Mouse (Mus musculus): Measurements from ENCODE around the gene Pick1. TPM values are rescaled to one million over a fixed set of nuclear protein-coding genes. Genes with fewer than 3 reads are reported as not detected.

The Pick1 gene
- polyA plus RNA-seq (2014; fragmentation: Illumina TruSeq; extraction: RNeasy Lipid Tissue Mini Kit (QIAGEN cat#74804); ENCODE audit: low read depth, low replicate concordance), result 24.5 TPM

DNA sequence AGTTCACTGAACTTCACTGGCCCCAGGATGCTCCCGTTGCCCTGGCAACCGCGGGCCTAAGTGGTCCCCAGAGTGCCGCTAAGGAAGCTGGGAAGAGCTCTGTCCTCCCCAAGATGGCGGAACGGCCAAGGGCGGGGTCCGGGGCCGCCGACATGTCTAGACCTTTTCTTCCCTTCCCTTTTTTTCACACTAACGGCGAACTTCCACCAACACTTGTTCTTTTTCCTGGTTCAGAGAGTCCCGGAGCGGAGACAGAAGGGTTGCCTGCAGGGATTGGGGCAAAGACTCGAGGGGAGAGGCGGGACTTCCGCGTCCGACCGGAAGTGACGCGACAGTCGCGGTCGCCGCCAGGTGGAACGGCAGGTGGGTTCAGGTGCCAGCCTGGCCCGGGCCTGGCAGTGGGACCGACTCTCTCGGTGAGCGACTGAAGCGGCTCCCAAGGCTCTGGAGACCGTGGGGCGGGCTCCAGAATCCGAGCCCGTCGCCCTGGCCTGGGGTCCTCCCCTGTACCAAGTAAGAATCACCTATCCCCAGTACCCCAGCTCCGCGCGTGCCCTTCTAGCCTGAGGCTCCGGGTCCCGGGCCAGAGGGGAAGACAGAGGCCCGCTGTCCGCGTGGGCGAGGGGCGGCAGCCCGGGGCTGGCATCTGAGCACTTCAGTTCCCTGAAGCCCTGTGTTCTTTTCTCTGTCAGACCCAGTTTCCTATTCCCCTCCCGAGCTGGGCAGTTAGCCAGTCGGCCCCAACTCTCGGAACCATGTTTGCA, at the start of gene Pick1, which contains the start of gene Gm49486:
Gene Pick1, plus strand, starts transcription at position 116 of the 764 bp plus-strand sequence.
Gene Gm49486, plus strand, starts transcription at position 334 of the 764 bp plus-strand sequence.

DNA sequence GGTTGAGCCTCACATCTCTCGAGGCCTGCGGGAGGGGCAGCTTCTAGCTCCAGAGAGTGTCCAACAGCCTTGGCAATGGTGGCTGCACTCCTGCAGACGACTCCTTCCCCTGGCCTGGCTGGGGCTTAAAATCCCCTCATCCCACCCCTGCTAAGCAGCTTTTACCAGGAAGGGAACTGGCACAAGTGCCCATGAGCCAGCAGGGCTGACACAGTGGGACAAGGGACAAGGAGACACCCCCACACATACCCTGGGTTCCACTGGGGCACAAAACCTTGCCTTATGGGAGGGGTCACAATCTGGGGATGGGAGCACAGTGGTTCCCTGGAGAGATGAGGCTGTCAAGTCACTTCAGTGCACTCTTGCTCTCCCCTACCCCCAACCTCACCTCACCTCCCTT, 25.7 kb downstream of the Pick1 start, which contains the start of gene Slc16a8:
Gene Slc16a8, minus strand, starts transcription at position 101 of the 400 bp plus-strand sequence.

DNA sequence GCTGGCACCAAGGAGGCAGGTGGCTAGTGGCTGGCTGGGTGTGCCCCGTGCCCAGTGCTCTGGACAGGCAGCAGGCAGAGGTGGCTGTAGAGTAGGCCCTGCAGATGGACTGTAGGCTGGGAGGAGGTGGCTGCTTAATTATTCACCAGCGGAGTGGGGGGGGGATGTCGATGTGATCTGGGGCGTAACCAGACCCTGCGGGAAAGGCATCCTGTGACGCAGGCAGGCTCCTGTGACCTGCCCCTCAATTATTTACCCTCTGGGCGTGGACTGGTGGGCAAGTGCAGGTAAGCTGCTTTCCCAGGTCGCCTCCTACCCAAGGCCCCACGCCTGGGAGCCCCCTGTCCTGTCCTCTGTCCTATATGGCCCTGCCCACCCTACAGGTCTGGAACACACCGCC, 56.4 kb downstream of the Pick1 start, which contains the start of gene Baiap2l2:
Gene Baiap2l2, minus strand, starts transcription at position 139 of the 400 bp plus-strand sequence.

Other genes with a start within 250 kb of the Pick1 start
- 11.0 TPM for gene H1f0, start 200.7 kb upstream of the Pick1 start, polyA plus RNA-seq (2014; fragmentation: Illumina TruSeq; extraction: RNeasy Lipid Tissue Mini Kit (QIAGEN cat#74804); ENCODE audit: low read depth, low replicate concordance)
- gene Galr3, start 187.3 kb upstream of the Pick1 start, polyA plus RNA-seq (2014; fragmentation: Illumina TruSeq; extraction: RNeasy Lipid Tissue Mini Kit (QIAGEN cat#74804); ENCODE audit: low read depth, low replicate concordance), result not detected
- 16.7 TPM for gene Ankrd54, start 166.3 kb upstream of the Pick1 start, polyA plus RNA-seq (2014; fragmentation: Illumina TruSeq; extraction: RNeasy Lipid Tissue Mini Kit (QIAGEN cat#74804); ENCODE audit: low read depth, low replicate concordance)
- gene Eif3l, start 154.0 kb upstream of the Pick1 start, polyA plus RNA-seq (2014; fragmentation: Illumina TruSeq; extraction: RNeasy Lipid Tissue Mini Kit (QIAGEN cat#74804); ENCODE audit: low read depth, low replicate concordance), result 67.2 TPM
- 14.5 TPM for gene Micall1, start 120.3 kb upstream of the Pick1 start, polyA plus RNA-seq (2014; fragmentation: Illumina TruSeq; extraction: RNeasy Lipid Tissue Mini Kit (QIAGEN cat#74804); ENCODE audit: low read depth, low replicate concordance)
- gene Polr2f, start 88.2 kb upstream of the Pick1 start, polyA plus RNA-seq (2014; fragmentation: Illumina TruSeq; extraction: RNeasy Lipid Tissue Mini Kit (QIAGEN cat#74804); ENCODE audit: low read depth, low replicate concordance), result not detected
- 20.5 TPM for gene 1700088E04Rik, start 87.9 kb upstream of the Pick1 start, polyA plus RNA-seq (2014; fragmentation: Illumina TruSeq; extraction: RNeasy Lipid Tissue Mini Kit (QIAGEN cat#74804); ENCODE audit: low read depth, low replicate concordance)
- gene Sox10, start 63.9 kb upstream of the Pick1 start, polyA plus RNA-seq (2014; fragmentation: Illumina TruSeq; extraction: RNeasy Lipid Tissue Mini Kit (QIAGEN cat#74804); ENCODE audit: low read depth, low replicate concordance), result not detected
- gene Gm49486, start 218 bp downstream of the Pick1 start, polyA plus RNA-seq (2014; fragmentation: Illumina TruSeq; extraction: RNeasy Lipid Tissue Mini Kit (QIAGEN cat#74804); ENCODE audit: low read depth, low replicate concordance), result 1.6 TPM
- gene Slc16a8, start 25.6 kb downstream of the Pick1 start, polyA plus RNA-seq (2014; fragmentation: Illumina TruSeq; extraction: RNeasy Lipid Tissue Mini Kit (QIAGEN cat#74804); ENCODE audit: low read depth, low replicate concordance), result not detected
- gene Baiap2l2, start 56.4 kb downstream of the Pick1 start, polyA plus RNA-seq (2014; fragmentation: Illumina TruSeq; extraction: RNeasy Lipid Tissue Mini Kit (QIAGEN cat#74804); ENCODE audit: low read depth, low replicate concordance), result not detected
- gene Pla2g6, start 99.2 kb downstream of the Pick1 start, polyA plus RNA-seq (2014; fragmentation: Illumina TruSeq; extraction: RNeasy Lipid Tissue Mini Kit (QIAGEN cat#74804); ENCODE audit: low read depth, low replicate concordance), result 3.3 TPM
- 0.67 TPM for gene Maff, start 117.4 kb downstream of the Pick1 start, polyA plus RNA-seq (2014; fragmentation: Illumina TruSeq; extraction: RNeasy Lipid Tissue Mini Kit (QIAGEN cat#74804); ENCODE audit: low read depth, low replicate concordance)
- 0.64 TPM for gene Tmem184b, start 174.4 kb downstream of the Pick1 start, polyA plus RNA-seq (2014; fragmentation: Illumina TruSeq; extraction: RNeasy Lipid Tissue Mini Kit (QIAGEN cat#74804); ENCODE audit: low read depth, low replicate concordance)
- 1.2 TPM for gene Csnk1e, start 226.4 kb downstream of the Pick1 start, polyA plus RNA-seq (2014; fragmentation: Illumina TruSeq; extraction: RNeasy Lipid Tissue Mini Kit (QIAGEN cat#74804); ENCODE audit: low read depth, low replicate concordance)